Mouse (Mus musculus) urinary bladder, postnatal 14 days (tissue): Measurements from ENCODE around the gene Spata25.
"Not testable (repeated sequence)": the region's sequence is repeated elsewhere in the genome, so short reads cannot be mapped to it uniquely, and the experiment has no call there.

Experiments
- DNase-seq: peaks from one replicate; pipeline ENCODE4 v3.0.0; 2021; ENCODE audit warnings: low spot score

Spata25 gene

GRCm38 (mm10) chr2:164804533-164805331 is 23.6 kb downstream of the Spata25 start, which contains the start of the genes Acot8 and Zswim3:
Gene Acot8, minus strand, starts transcription at chr2:164804882.
Gene Zswim3, plus strand, starts transcription at chr2:164805098.
- DNase-seq: peak; percentile 98

- DNase-seq: no peak
These were observed 24.4 kb downstream of the Spata25 start for GRCm38 (mm10) chr2:164803921-164804313.

GRCm38 (mm10) chr2:164803201-164803920 is 25.0 kb downstream of the Spata25 start:
- no peak for DNase-seq

- no peak for DNase-seq
These were observed 27.9 kb downstream of the Spata25 start for GRCm38 (mm10) chr2:164800252-164801004.

- DNase-seq: not testable (repeated sequence)
These were observed 29.8 kb downstream of the Spata25 start for GRCm38 (mm10) chr2:164798554-164798953.

- no peak for DNase-seq
These were observed 32.5 kb downstream of the Spata25 start for GRCm38 (mm10) chr2:164795868-164796267.

- DNase-seq: peak; percentile 83
These were observed 34.0 kb downstream of the Spata25 start for GRCm38 (mm10) chr2:164794293-164794692.

- no peak for DNase-seq
These were observed 34.6 kb downstream of the Spata25 start for GRCm38 (mm10) chr2:164793772-164794171.

- peak; percentile 57 for DNase-seq
These were observed 35.1 kb downstream of the Spata25 start for GRCm38 (mm10) chr2:164793236-164793635.

- DNase-seq: no peak
These were observed 35.7 kb downstream of the Spata25 start for GRCm38 (mm10) chr2:164792400-164793190.

- DNase-seq: no peak
These were observed 36.5 kb downstream of the Spata25 start for GRCm38 (mm10) chr2:164791841-164792261.

GRCm38 (mm10) chr2:164790451-164790850 is 37.9 kb downstream of the Spata25 start:
- DNase-seq: no peak

GRCm38 (mm10) chr2:164788411-164788810 is 39.9 kb downstream of the Spata25 start:
- DNase-seq: no peak

- no peak for DNase-seq
These were observed 40.6 kb downstream of the Spata25 start for GRCm38 (mm10) chr2:164787779-164788178.

GRCm38 (mm10) chr2:164787032-164787431 is 41.3 kb downstream of the Spata25 start:
- no peak for DNase-seq

GRCm38 (mm10) chr2:164786388-164786885 is 41.9 kb downstream of the Spata25 start:
- no peak for DNase-seq

GRCm38 (mm10) chr2:164785481-164786387 is 42.6 kb downstream of the Spata25 start, which contains the start of gene Snx21:
Gene Snx21, plus strand, starts transcription at chr2:164785823.
- DNase-seq: peak; percentile 92

GRCm38 (mm10) chr2:164784869-164785420 is 43.4 kb downstream of the Spata25 start:
- DNase-seq: no peak

- no peak for DNase-seq
These were observed 44.3 kb downstream of the Spata25 start for GRCm38 (mm10) chr2:164783926-164784581.
